12 mouse cellular contexts compared by ENCODE assay signal in genomic region chr1:38720287-38720686, GRCm38 (mm10). TPM values are rescaled to one million over a fixed set of nuclear protein-coding genes. Genes with fewer than 3 reads are reported as not detected.
DNase-seq lines count a peak whose midpoint lies in the region; ATAC-seq and TF ChIP-seq lines count a peak whose summit lies in the region.
"Had no signal": no experiment of that assay in that cellular context is flagged by ENCODE, and none has a peak within 500 bp of the region (broad histone marks: within the 10 kb centered on the region; RNA-seq: fewer than 3 reads in every experiment).

No protein-coding gene starts in this region.

- no peaks in the 10 kb centered on the region for H3K4me1 ChIP-seq in heart, embryonic 12.5 days (replicated peaks)
- peaks cover 3% of the 10 kb centered on the region; the same call in 1 of the 2 replicates for H3K4me1 ChIP-seq in testis, adult 2 months (ENCODE audit: control insufficient read depth, insufficient read depth, low read length)
- no peaks in the 10 kb centered on the region for H3K4me1 ChIP-seq in midbrain, embryonic 14.5 days (ENCODE audit: control insufficient read depth, insufficient read depth, low read length)
- H3K4me1 ChIP-seq: forebrain, embryonic 12.5 days; heart, embryonic 13.5 days; liver, embryonic 15.5 days had no signal

- TF ChIP-seq POLR2A in testis, adult 2 months (IDR thresholded peaks at IDR 0.05; ENCODE audit: control insufficient read depth, low read depth, low read length): no peak

- no peaks in the 10 kb centered on the region for H3K36me3 ChIP-seq in heart, embryonic 12.5 days
- no peaks in the 10 kb centered on the region for H3K36me3 ChIP-seq in testis, adult 2 months (ENCODE audit: control insufficient read depth, insufficient read depth, low read length)
- no peaks in the 10 kb centered on the region for H3K36me3 ChIP-seq in midbrain, embryonic 14.5 days (ENCODE audit: control insufficient read depth, insufficient read depth, low read length)
- H3K36me3 ChIP-seq: forebrain, embryonic 12.5 days; heart, embryonic 13.5 days; liver, embryonic 15.5 days had no signal

- peaks cover 5% of the 10 kb centered on the region; the same call in 1 of the 2 replicates for H3K9me3 ChIP-seq in heart, embryonic 12.5 days (replicated peaks)
- H3K9me3 ChIP-seq in midbrain, embryonic 14.5 days (ENCODE audit: control insufficient read depth, low read length): no peaks in the 10 kb centered on the region
- H3K9me3 ChIP-seq: forebrain, embryonic 12.5 days; heart, embryonic 13.5 days; liver, embryonic 15.5 days had no signal

- 41% methylated on average over 9 of the region's 9 CpGs for WGBS in heart, embryonic 12.5 days
- 50% methylated on average over 9 of the region's 9 CpGs for WGBS in midbrain, embryonic 14.5 days

- H3K27ac ChIP-seq in heart, embryonic 12.5 days (ENCODE audit: poor library complexity, severe bottlenecking): no peak overlapping the region
- no peak overlapping the region for H3K27ac ChIP-seq in testis, adult 2 months (ENCODE audit: control insufficient read depth, insufficient read depth, low read depth, low read length)
- no peak overlapping the region for H3K27ac ChIP-seq in midbrain, embryonic 14.5 days (replicated peaks; ENCODE audit: low read depth, low read length)
- H3K27ac ChIP-seq: forebrain, embryonic 12.5 days; heart, embryonic 13.5 days; liver, embryonic 15.5 days had no signal

- H3K27me3 ChIP-seq in heart, embryonic 12.5 days (replicated peaks): no peaks in the 10 kb centered on the region
- H3K27me3 ChIP-seq in testis, adult 2 months (ENCODE audit: control insufficient read depth, insufficient read depth, low read length): no peaks in the 10 kb centered on the region
- no peaks in the 10 kb centered on the region for H3K27me3 ChIP-seq in midbrain, embryonic 14.5 days (ENCODE audit: control insufficient read depth, insufficient read depth, low read length)
- H3K27me3 ChIP-seq: forebrain, embryonic 12.5 days; heart, embryonic 13.5 days; liver, embryonic 15.5 days had no signal

- H3K9ac ChIP-seq in heart, embryonic 12.5 days: no peak overlapping the region
- no peak overlapping the region for H3K9ac ChIP-seq in midbrain, embryonic 14.5 days (replicated peaks; ENCODE audit: low read length)
- H3K9ac ChIP-seq: forebrain, embryonic 12.5 days; heart, embryonic 13.5 days; liver, embryonic 15.5 days had no signal

- no peak overlapping the region for H3K4me2 ChIP-seq in heart, embryonic 12.5 days
- H3K4me2 ChIP-seq in midbrain, embryonic 14.5 days (ENCODE audit: low read length): no peak overlapping the region
- H3K4me2 ChIP-seq: forebrain, embryonic 12.5 days; heart, embryonic 13.5 days; liver, embryonic 15.5 days had no signal

- H3K4me3 ChIP-seq in heart, embryonic 12.5 days: no peak overlapping the region
- H3K4me3 ChIP-seq in testis, adult 2 months (ENCODE audit: control insufficient read depth, low read depth, low read length): no peak overlapping the region
- no peak overlapping the region for H3K4me3 ChIP-seq in midbrain, embryonic 14.5 days (replicated peaks; ENCODE audit: low read depth, low read length)
- H3K4me3 ChIP-seq: forebrain, embryonic 12.5 days; heart, embryonic 13.5 days; liver, embryonic 15.5 days had no signal

- peak; percentile 9 for DNase-seq in heart, postnatal 4 days
- DNase-seq in testis, postnatal 10 days (ENCODE audit: low spot score): no peak
- peak; percentile 16 for DNase-seq in embryo, embryonic 11 days
- DNase-seq in thymus, postnatal 4 days: peak; percentile 76
- no peak for DNase-seq in midbrain, embryonic 14.5 days
- DNase-seq in MN1 (ENCODE audit: low spot score): no peak
- DNase-seq: cerebellum, adult 9-10 months had no signal

- ATAC-seq in heart, embryonic 12.5 days (ENCODE audit: insufficient number of reproducible peaks, low FRiP score): no peak
- no peak for ATAC-seq in midbrain, embryonic 14.5 days (ENCODE audit: low FRiP score, low TSS enrichment)

- peak; percentile 56 for TF ChIP-seq CTCF in testis, adult 2 months (IDR thresholded peaks at IDR 0.05; ENCODE audit: control insufficient read depth, insufficient read depth, insufficient replicate concordance, low read depth, low read length)

RNA-seq across cellular contexts. Expression of gene Aff3, which starts 55.5 kb away (rescaled TPM):
- 1 to 10 TPM; 7.9 to 8.0 TPM for total RNA-seq in heart, postnatal 4 days (2021)
- 5.3 and 5.7 TPM in 2 replicates for polyA plus RNA-seq in heart, embryonic 12.5 days (2016; fragmentation: Nextera tagmentation; extraction: Ambion mirVana)
- 8.1 and 9.4 TPM in 2 replicates for polyA plus RNA-seq in testis, adult 2 months (2012; rRNA removed)
- polyA plus RNA-seq in midbrain, embryonic 14.5 days (2014; fragmentation: Nextera tagmentation; extraction: Ambion mirVana): 20.3 and 20.8 TPM in 2 replicates

Comparison
In these comparisons a context has a peak if more than half of its experiments do, and no peak if none do; other contexts are left out.
1. DNase-seq: peak in heart, postnatal 4 days (single experiment), embryo, embryonic 11 days (single experiment) and thymus, postnatal 4 days (single experiment); none in testis, postnatal 10 days (single experiment), midbrain, embryonic 14.5 days (single experiment) and MN1 (single experiment).